Mouse (Mus musculus) ES-E14 (cell line): Measurements from ENCODE around the gene Parvb. TPM values are rescaled to one million over a fixed set of nuclear protein-coding genes. Genes with fewer than 3 reads are reported as not detected.

Experiments
- DNase-seq: peaks from one replicate; pipeline ENCODE4 v3.0.0-alpha.2; 2013; ENCODE audit warnings: low read depth, low spot score
- H3K27ac ChIP-seq: 2 replicates; pipeline ENCODE4 v1.5.1; 2012; ENCODE audit warnings: low read depth, mild to moderate bottlenecking, low read length, moderate library complexity, mixed read lengths; ENCODE audit not compliant: poor library complexity, insufficient read depth, severe bottlenecking
- H3K36me3 ChIP-seq: 2 replicates; pipeline ENCODE4 v1.6.1; 2012; ENCODE audit warnings: mild to moderate bottlenecking, low read length, moderate library complexity, mixed read lengths; ENCODE audit not compliant: control insufficient read depth, poor library complexity, insufficient read depth, severe bottlenecking
- H3K4me1 ChIP-seq, 2 experiments: fragments of 150-350 bp in 1 of 2; sonication (generic) in 1 of 2; 2 replicates each; pipeline ENCODE4 v1.6.1; 2012; ENCODE audit warnings: low read length in 2 of 2, mild to moderate bottlenecking in 1 of 2, mixed read lengths in 1 of 2; ENCODE audit not compliant: control insufficient read depth in 2 of 2, insufficient read depth in 2 of 2, poor library complexity in 1 of 2
- H3K4me3 ChIP-seq, 2 experiments: fragments of 150-350 bp in 1 of 2; sonication (generic) in 1 of 2; 2 replicates each; pipeline ENCODE4 v1.5.1; 2012; ENCODE audit warnings: low read length in 2 of 2, low read depth in 1 of 2, mild to moderate bottlenecking in 1 of 2, mixed read lengths in 1 of 2; ENCODE audit not compliant: insufficient read depth in 1 of 2, poor library complexity in 1 of 2, severe bottlenecking in 1 of 2
- H3K9ac ChIP-seq: 2 replicates; pipeline ENCODE4 v1.6.1; 2012; ENCODE audit warnings: low read depth, mild to moderate bottlenecking, low read length, mixed read lengths; ENCODE audit not compliant: poor library complexity, insufficient read depth, severe bottlenecking
- H3K9me3 ChIP-seq: fragments of 150-350 bp; sonication (generic); 2 replicates; pipeline ENCODE4 v1.6.1; 2012; ENCODE audit warnings: low read depth, mild to moderate bottlenecking, low read length; ENCODE audit not compliant: control insufficient read depth, insufficient read depth
- CHD2 ChIP-seq: IDR thresholded peaks from 2 replicates; pipeline ENCODE4 v1.6.1; 2014; ENCODE audit warnings: mild to moderate bottlenecking, low read depth, low read length, inconsistent platforms
- HCFC1 ChIP-seq: IDR thresholded peaks from 2 replicates; pipeline ENCODE4 v1.6.1; 2012; ENCODE audit warnings: low read length, inconsistent platforms, borderline replicate concordance; ENCODE audit not compliant: insufficient read depth
- MAFK ChIP-seq: IDR thresholded peaks from 2 replicates; pipeline ENCODE4 v1.6.1; 2014; ENCODE audit warnings: mild to moderate bottlenecking, low read depth, low read length, inconsistent platforms; ENCODE audit not compliant: insufficient read depth
- ZC3H11A ChIP-seq: IDR thresholded peaks from 2 replicates; pipeline ENCODE4 v1.6.1; 2012; ENCODE audit warnings: low read depth, mild to moderate bottlenecking, inconsistent platforms, low read length, borderline replicate concordance
- ZNF384 ChIP-seq: IDR thresholded peaks from 2 replicates; pipeline ENCODE4 v1.6.1; 2012; ENCODE audit warnings: low read depth, low read length, inconsistent platforms
- in situ Hi-C, 2 experiments: fragments of 600-800 bp; cut with MboI; formaldehyde crosslinking; loops; one replicate each; pipeline ENCODE4 v1.15.1; 2025; ENCODE audit warnings: low sequenced_read_pairs in 2 of 2, inconsistent platforms in 1 of 2; ENCODE audit not compliant: unreplicated experiment in 2 of 2
- total RNA-seq: library from RNA; depleted of rRNA; stranded (reverse); fragments of 300-350 nt; gene quantifications from 2 replicates; pipeline ENCODE4 v1.2.3, GENCODE M21; 2012

Parvb gene
- total RNA-seq, 1 experiment = 10.8 TPM

- H3K9me3 ChIP-seq = no peaks in the 10 kb centered on the region
- no peak overlapping the region for H3K4me3 ChIP-seq
- H3K4me1 ChIP-seq = peaks cover 0 to 5% of the 10 kb centered on the region in 2 experiments; a peak in 1 of 4 replicates
- no peak for DNase-seq
- in situ Hi-C loops = loop anchor here in 1 of 2 experiments (25.0 kb wide), 1 partner anchor 342 kb away; no protein-coding TSS in a partner anchor
- TF ChIP-seq CHD2 (no peak), HCFC1 (no peak), MAFK (no peak), ZNF384 (no peak), ZC3H11A (no peak)
- H3K36me3 ChIP-seq = peaks cover 7% of the 10 kb centered on the region; the same call in 1 of the 2 replicates
- H3K9ac ChIP-seq = no peak overlapping the region
- no peak overlapping the region for H3K27ac ChIP-seq
Measured at GRCm38 (mm10) chr15:84270032-84270431, 38.2 kb downstream of the Parvb start.

- no peak overlapping the region for H3K4me3 ChIP-seq
- TF ChIP-seq MAFK (no peak), ZNF384 (no peak), ZC3H11A (no peak), HCFC1 (no peak)
- in situ Hi-C loops = loop anchor here in 1 of 2 experiments (25.0 kb wide), 1 partner anchor 342 kb away; no protein-coding TSS in a partner anchor
- no peak overlapping the region for H3K27ac ChIP-seq
- peaks cover 6% of the 10 kb centered on the region; the same call in 1 of the 2 replicates for H3K36me3 ChIP-seq
- no peak for DNase-seq
- no peak overlapping the region for H3K9ac ChIP-seq
- H3K4me1 ChIP-seq = peaks cover 0 to 5% of the 10 kb centered on the region in 2 experiments; a peak in 1 of 4 replicates
- no peaks in the 10 kb centered on the region for H3K9me3 ChIP-seq
Measured at GRCm38 (mm10) chr15:84270463-84270862, 38.6 kb downstream of the Parvb start.

GRCm38 (mm10) chr15:84276066-84276465, 44.2 kb downstream of the Parvb start:
- Histone ChIP-seq H3K27ac (no peak overlapping the region), H3K36me3 (peaks cover 15% of the 10 kb centered on the region; the same call in 1 of the 2 replicates), H3K4me3 (no peak overlapping the region), H3K9me3 (no peaks in the 10 kb centered on the region), H3K9ac (no peak overlapping the region), H3K4me1 (peaks cover 0 to 2% of the 10 kb centered on the region in 2 experiments; a peak in 1 of 4 replicates)
- in situ Hi-C loops = no loop called here
- TF ChIP-seq CHD2 = no peak
- TF ChIP-seq MAFK = no peak
- no peak for TF ChIP-seq ZNF384
- TF ChIP-seq ZC3H11A = no peak
- no peak for TF ChIP-seq HCFC1
- no peak for DNase-seq

GRCm38 (mm10) chr15:84278091-84278490, 46.2 kb downstream of the Parvb start:
- H3K27ac ChIP-seq = no peak overlapping the region
- DNase-seq = no peak
- TF ChIP-seq HCFC1 (no peak), CHD2 (no peak)
- no peaks in the 10 kb centered on the region for H3K9me3 ChIP-seq
- H3K4me1 ChIP-seq = peaks cover 0 to 5% of the 10 kb centered on the region in 2 experiments; a peak in 1 of 4 replicates
- in situ Hi-C loops = no loop called here
- peaks cover 12% of the 10 kb centered on the region; the same call in 1 of the 2 replicates for H3K36me3 ChIP-seq
- no peak overlapping the region for H3K9ac ChIP-seq
- H3K4me3 ChIP-seq = no peak overlapping the region

GRCm38 (mm10) chr15:84278656-84279055, 46.8 kb downstream of the Parvb start:
- DNase-seq = no peak
- Histone ChIP-seq H3K27ac (no peak overlapping the region), H3K4me1 (peaks cover 0 to 5% of the 10 kb centered on the region in 2 experiments; a peak in 1 of 4 replicates), H3K36me3 (peaks cover 12% of the 10 kb centered on the region; the same call in 1 of the 2 replicates), H3K4me3 (no peak overlapping the region), H3K9me3 (no peaks in the 10 kb centered on the region), H3K9ac (no peak overlapping the region)
- in situ Hi-C loops = no loop called here
- TF ChIP-seq MAFK (no peak), ZNF384 (no peak), CHD2 (no peak), HCFC1 (no peak), ZC3H11A (no peak)
